In genomic region chr16:20895734-20896133, GRCm38 (mm10) we compare ENCODE assay signal across 8 mouse cellular contexts.
DNase-seq lines count a peak whose midpoint lies in the region; ATAC-seq and TF ChIP-seq lines count a peak whose summit lies in the region.
"Had no signal": no experiment of that assay in that cellular context is flagged by ENCODE, and none has a peak within 500 bp of the region (broad histone marks: within the 10 kb centered on the region; RNA-seq: fewer than 3 reads in every experiment).

No protein-coding gene starts in this region.

- peak; percentile 31 for DNase-seq in CH12.LX (ENCODE audit: extremely low read depth)
- peak; percentile 52 for DNase-seq in Muller cell, postnatal 12 days (ENCODE audit: inconsistent ontology term)
- DNase-seq in kidney, postnatal 36 days: peak; percentile 16 to 48
- DNase-seq in spleen, postnatal 4 days (ENCODE audit: low spot score in 2 of 2): no peak

- dilution Hi-C loops in CH12.LX (cut with MboI; ENCODE audit: extremely low pct_ligation_motif_present, extremely low pct_unique_long_range_greater_than_20kb, low sequenced_read_pairs): no loop called here

- peak; percentile 78 for TF ChIP-seq RAD21 in CH12.LX (IDR thresholded peaks at IDR 0.05; ENCODE audit: low read depth, low read length)

- no peaks in the 10 kb centered on the region for H3K4me1 ChIP-seq in intestine, postnatal 0 days (replicated peaks; ENCODE audit: control insufficient read depth, insufficient read depth, low read length)
- H3K4me1 ChIP-seq in intestine, embryonic 15.5 days (replicated peaks): no peaks in the 10 kb centered on the region; the same call in 1 of the 2 replicates
- no peaks in the 10 kb centered on the region for H3K4me1 ChIP-seq in CH12.LX (ENCODE audit: control insufficient read depth in 1 of 2, insufficient read depth in 2 of 2)
- H3K4me1 ChIP-seq: embryonic facial prominence, embryonic 13.5 days had no signal

- no peak for TF ChIP-seq POLR2A in CH12.LX (IDR thresholded peaks at IDR 0.05; ENCODE audit: low read depth, low read length)

- no peak overlapping the region for H3K9ac ChIP-seq in intestine, postnatal 0 days (ENCODE audit: low read depth, low read length)
- H3K9ac ChIP-seq in intestine, embryonic 15.5 days: no peak overlapping the region
- no peak overlapping the region for H3K9ac ChIP-seq in CH12.LX (ENCODE audit: insufficient read depth, low read depth)
- H3K9ac ChIP-seq: embryonic facial prominence, embryonic 13.5 days had no signal

- no peaks in the 10 kb centered on the region for H3K9me3 ChIP-seq in intestine, postnatal 0 days (ENCODE audit: control insufficient read depth)
- H3K9me3 ChIP-seq in intestine, embryonic 15.5 days: no peaks in the 10 kb centered on the region
- no peaks in the 10 kb centered on the region for H3K9me3 ChIP-seq in CH12.LX (replicated peaks; ENCODE audit: low read length)
- H3K9me3 ChIP-seq: embryonic facial prominence, embryonic 13.5 days had no signal

- H3K4me2 ChIP-seq in intestine, postnatal 0 days (replicated peaks; ENCODE audit: low read depth): no peak overlapping the region
- H3K4me2 ChIP-seq in intestine, embryonic 15.5 days (replicated peaks): no peak overlapping the region
- no peak overlapping the region for H3K4me2 ChIP-seq in CH12.LX (ENCODE audit: insufficient read depth, low read depth, poor library complexity, severe bottlenecking)
- H3K4me2 ChIP-seq: embryonic facial prominence, embryonic 13.5 days had no signal

- no peak for ATAC-seq in intestine, postnatal 0 days
- no peak for ATAC-seq in intestine, embryonic 15.5 days
- no peak for ATAC-seq in megakaryocyte-erythroid progenitor cell, adult 5-6 weeks (replicated peaks; ENCODE audit: low FRiP score, low TSS enrichment, poor library complexity, severe bottlenecking)

- no peak for TF ChIP-seq EP300 in CH12.LX (IDR thresholded peaks at IDR 0.05; ENCODE audit: low read length)

- H3K79me2 ChIP-seq in CH12.LX (replicated peaks; ENCODE audit: control insufficient read depth, extremely low read depth, insufficient read depth, poor library complexity, severe bottlenecking): no peaks in the 10 kb centered on the region

- in situ Hi-C loops in CH12.LX (cut with MboI; ENCODE audit: low pct_ligation_motif_present, low pct_unique_long_range_greater_than_20kb, low sequenced_read_pairs): loop anchor here (10.0 kb wide), 2 partner anchors 91 to 181 kb away; partner anchors contain the start of genes Clcn2 and Polr2h

- 48% methylated on average over 2 of the region's 2 CpGs for WGBS in intestine, postnatal 0 days
- WGBS in intestine, embryonic 15.5 days: 54% methylated on average over 2 of the region's 2 CpGs

- peak; percentile 66 for TF ChIP-seq CTCF in intestine, postnatal 0 days (IDR thresholded peaks at IDR 0.05; ENCODE audit: low read depth)
- TF ChIP-seq CTCF in CH12.LX (conservative IDR thresholded peaks at IDR 0.05 in 1 of 2, IDR thresholded peaks at IDR 0.05 in 1 of 2; ENCODE audit: low read depth in 2 of 2, low read length in 2 of 2): peak in 1 of 2 experiments; percentile 81; a peak in 2 of 4 replicates

- no peaks in the 10 kb centered on the region for H3K27me3 ChIP-seq in intestine, postnatal 0 days (replicated peaks; ENCODE audit: control insufficient read depth, insufficient read depth, low read length)
- no peaks in the 10 kb centered on the region for H3K27me3 ChIP-seq in intestine, embryonic 15.5 days (replicated peaks)
- H3K27me3 ChIP-seq in CH12.LX (replicated peaks): no peaks in the 10 kb centered on the region
- H3K27me3 ChIP-seq: embryonic facial prominence, embryonic 13.5 days had no signal

- no peak overlapping the region for H3K4me3 ChIP-seq in intestine, postnatal 0 days (ENCODE audit: low read depth, low read length)
- no peak overlapping the region for H3K4me3 ChIP-seq in intestine, embryonic 15.5 days (replicated peaks)
- H3K4me3 ChIP-seq in CH12.LX (replicated peaks in 1 of 3; ENCODE audit: low read depth in 2 of 3, low read length in 2 of 3, poor library complexity in 1 of 3): no peak overlapping the region
- H3K4me3 ChIP-seq: embryonic facial prominence, embryonic 13.5 days had no signal

- no peak overlapping the region for H3K27ac ChIP-seq in intestine, postnatal 0 days (ENCODE audit: low read depth, low read length)
- no peak overlapping the region for H3K27ac ChIP-seq in intestine, embryonic 15.5 days
- H3K27ac ChIP-seq in CH12.LX (ENCODE audit: insufficient read depth, low read depth): no peak overlapping the region
- H3K27ac ChIP-seq: embryonic facial prominence, embryonic 13.5 days had no signal

- no peaks in the 10 kb centered on the region for H3K36me3 ChIP-seq in intestine, postnatal 0 days (ENCODE audit: control insufficient read depth, insufficient read depth)
- no peaks in the 10 kb centered on the region for H3K36me3 ChIP-seq in intestine, embryonic 15.5 days
- H3K36me3 ChIP-seq in CH12.LX (replicated peaks in 1 of 2; ENCODE audit: control insufficient read depth in 1 of 2, insufficient read depth in 1 of 2, low read length in 1 of 2): no peaks in the 10 kb centered on the region
- H3K36me3 ChIP-seq: embryonic facial prominence, embryonic 13.5 days had no signal

TF ChIP-seq in CH12.LX, 34 proteins besides CTCF, POLR2A, EP300 and RAD21:
- TF ChIP-seq SMC3 (IDR thresholded peaks at IDR 0.05; ENCODE audit: low read depth, low read length): peak; percentile 77
- peak; percentile 95 for TF ChIP-seq MAFK (IDR thresholded peaks at IDR 0.05; ENCODE audit: insufficient replicate concordance, low read length)
- TF ChIP-seq ZC3H11A (IDR thresholded peaks at IDR 0.05; ENCODE audit: low read depth, low read length): peak; percentile 38; the same call in 1 of the 2 replicates
- TF ChIP-seq CHD2 (IDR thresholded peaks at IDR 0.05; ENCODE audit: low read length): no peak

Comparison
In these comparisons a context has a peak if more than half of its experiments do, and no peak if none do; other contexts are left out.
1. DNase-seq: peak in CH12.LX (single experiment), Muller cell, postnatal 12 days (single experiment) and kidney, postnatal 36 days (2 of 2); none in spleen, postnatal 4 days (0 of 2).